Mouse (Mus musculus) kidney, postnatal 0 days (tissue): ENCODE results near the gene Khdrbs1. TPM values are rescaled to one million over a fixed set of nuclear protein-coding genes. Genes with fewer than 3 reads are reported as not detected.

Experiments used
- ATAC-seq: fragments of 200-750 bp; cut with Nextera tagmentation; replicated peaks from 2 replicates; pipeline ENCODE4 v1.8.0; 2017; ENCODE audit warnings: low read depth, moderate number of reproducible peaks, moderate TSS enrichment, moderate library complexity; ENCODE audit not compliant: low FRiP score
- DNase-seq: peaks from one replicate; pipeline ENCODE4 v3.0.0-alpha.2; 2016; ENCODE audit warnings: low spot score
- H3K27ac ChIP-seq: fragments of 300-500 bp; sonication (generic); 2 replicates; pipeline ENCODE4 v1.5.1; 2014; ENCODE audit warnings: mild to moderate bottlenecking
- H3K27me3 ChIP-seq: fragments of 300-500 bp; sonication (generic); 2 replicates; pipeline ENCODE4 v1.6.1; 2014; ENCODE audit warnings: low read length, mixed read lengths; ENCODE audit not compliant: insufficient read depth
- H3K36me3 ChIP-seq: fragments of 300-500 bp; sonication (generic); 2 replicates; pipeline ENCODE4 v1.6.1; 2014; ENCODE audit warnings: low read length, mixed read lengths; ENCODE audit not compliant: insufficient read depth
- H3K4me1 ChIP-seq: fragments of 300-500 bp; sonication (generic); replicated peaks from 2 replicates; pipeline ENCODE4 v1.6.1; 2014; ENCODE audit warnings: antibody characterized with exemption, low read length, mixed read lengths; ENCODE audit not compliant: insufficient read depth
- H3K4me2 ChIP-seq: fragments of 300-500 bp; sonication (generic); 2 replicates; pipeline ENCODE4 v1.6.1; 2014; ENCODE audit warnings: mild to moderate bottlenecking, low read length, moderate library complexity, mixed read lengths
- H3K4me3 ChIP-seq: fragments of 300-500 bp; sonication (generic); replicated peaks from 2 replicates; pipeline ENCODE4 v1.5.1; 2014; ENCODE audit warnings: low read depth, low read length
- H3K9ac ChIP-seq: fragments of 300-500 bp; sonication (generic); 2 replicates; pipeline ENCODE4 v1.6.1; 2014; ENCODE audit warnings: low read depth, low read length
- H3K9me3 ChIP-seq: fragments of 300-500 bp; sonication (generic); replicated peaks from 2 replicates; pipeline ENCODE4 v1.6.1; 2016; ENCODE audit warnings: low read length, inconsistent platforms, mixed read lengths
- CTCF ChIP-seq: IDR thresholded peaks from 2 replicates; pipeline ENCODE4 v1.5.1; 2016; ENCODE audit warnings: antibody characterized with exemption, low read depth, mild to moderate bottlenecking, moderate library complexity
- WGBS: fragments of 180-500 bp; shearing (Covaris S2); extraction: QIAGEN DNeasy Blood & Tissue Kit; methylation state at CpG from one replicate; pipeline ENCODE4 v1.1.7; 2014; 5-methylcytosine and 5-hydroxymethylcytosine counted together
- polyA plus RNA-seq: library from polyadenylated mRNA; unstranded; fragments of >200 nt; fragmentation: Nextera tagmentation; extraction: Ambion mirVana; gene quantifications from 2 replicates; pipeline ENCODE4 v1.2.1, GENCODE M21; 2015

Khdrbs1 gene
- polyA plus RNA-seq, 1 experiment from 2014 or later: 86.4 TPM

DNA sequence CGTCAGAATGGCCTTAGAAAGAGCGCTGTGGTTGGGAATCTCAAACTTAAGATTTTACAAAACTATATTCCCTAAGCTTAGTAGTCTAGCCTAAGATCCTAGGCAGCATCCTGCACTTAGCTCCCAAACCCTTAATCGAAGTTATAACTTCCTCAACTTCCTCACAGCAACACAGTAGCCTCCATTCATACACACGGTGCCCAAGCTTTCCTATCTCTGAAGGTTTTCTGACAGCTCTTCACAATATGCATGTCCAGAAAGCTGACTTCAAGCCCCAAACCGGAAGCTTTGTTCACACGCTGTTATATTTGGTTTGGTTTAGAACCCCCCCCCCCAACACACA lies 46.3 kb downstream of the Khdrbs1 start:
- peak overlapping the region; percentile 85 for H3K27ac ChIP-seq
- WGBS: 16% methylated on average over 6 of the region's 6 CpGs

DNA sequence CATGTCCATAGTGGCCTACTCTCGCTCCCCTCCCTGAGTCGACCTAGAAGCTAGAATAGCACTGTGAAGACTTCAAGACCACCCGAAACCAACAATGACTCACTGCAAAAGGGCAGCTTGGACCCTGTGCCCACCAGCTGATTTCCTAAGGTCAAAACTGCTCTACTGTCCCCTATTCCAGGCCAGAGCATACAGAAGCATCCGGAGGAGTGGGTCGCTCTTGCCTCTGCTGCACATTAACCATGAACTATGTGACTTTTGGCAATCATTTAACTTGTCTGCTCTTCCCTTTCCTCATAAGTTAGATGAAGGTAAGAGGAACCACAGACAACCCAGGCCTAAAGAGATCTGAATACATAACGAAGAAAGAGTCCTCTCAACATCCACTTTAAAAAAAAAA lies 57.6 kb downstream of the Khdrbs1 start:
- DNase-seq: no peak
- peak; percentile 15 for ATAC-seq
- 79% methylated on average over 6 of the region's 6 CpGs for WGBS
- no peaks in the 10 kb centered on the region for H3K27me3 ChIP-seq
- 0 out of 2 replicates have a peak overlapping the region, but pooled peaks have one; percentile 8 for H3K9ac ChIP-seq
- no peaks in the 10 kb centered on the region for H3K4me1 ChIP-seq
- H3K27ac ChIP-seq: peak overlapping the region; percentile 88
- no peaks in the 10 kb centered on the region for H3K9me3 ChIP-seq
- H3K4me2 ChIP-seq: peak overlapping the region; percentile 35
- peaks cover 52% of the 10 kb centered on the region for H3K36me3 ChIP-seq
- no peak overlapping the region for H3K4me3 ChIP-seq
- TF ChIP-seq CTCF: no peak

More for the DNA sequence above, 46.3 kb downstream of the Khdrbs1 start:
- H3K9me3 ChIP-seq: no peaks in the 10 kb centered on the region
- H3K27me3 ChIP-seq: no peaks in the 10 kb centered on the region
- H3K36me3 ChIP-seq: peaks cover 27% of the 10 kb centered on the region
- peak overlapping the region; percentile 70 for H3K4me2 ChIP-seq
- TF ChIP-seq CTCF: no peak
- H3K4me1 ChIP-seq: 0 out of 2 replicates have a peak, but pooled peaks cover 6% of the 10 kb centered on the region
- DNase-seq (no peak), ATAC-seq (no peak)
- peak overlapping the region; percentile 83 for H3K4me3 ChIP-seq
- H3K9ac ChIP-seq: peak overlapping the region; percentile 70

DNA sequence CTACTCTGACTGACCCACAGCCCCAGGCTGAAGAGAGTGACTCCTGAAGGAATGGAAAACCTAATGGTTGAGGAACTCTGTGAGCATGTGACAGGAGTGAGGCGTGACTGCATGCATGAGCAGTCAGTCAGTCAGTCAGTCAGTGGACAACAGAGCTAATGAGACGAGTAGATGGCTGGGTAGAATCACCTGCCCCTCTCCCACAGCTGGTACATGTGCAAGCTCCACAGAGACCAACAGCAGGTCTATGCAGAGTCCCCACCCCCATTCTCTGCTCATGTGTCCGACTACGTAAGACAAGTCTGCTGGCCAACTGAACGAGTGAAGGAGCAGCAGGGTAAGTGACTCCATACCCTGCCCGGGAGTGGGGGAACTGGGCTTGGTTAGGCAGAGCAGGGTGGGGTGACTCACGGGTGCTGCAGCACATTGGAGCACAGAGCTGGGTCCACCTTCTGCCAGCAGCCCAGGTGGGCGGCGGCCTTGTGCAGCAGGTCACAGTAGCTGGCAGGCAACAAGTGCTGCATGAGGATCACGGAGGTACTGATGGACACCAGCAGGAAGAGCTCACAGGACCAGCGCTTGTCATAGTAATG lies 58.1 kb downstream of the Khdrbs1 start:
- peak overlapping the region; percentile 88 for H3K27ac ChIP-seq
- peak; percentile 95 for ATAC-seq
- H3K36me3 ChIP-seq: peaks cover 49% of the 10 kb centered on the region
- WGBS: 56% methylated on average over 11 of the region's 11 CpGs
- DNase-seq: peak; percentile 48
- TF ChIP-seq CTCF: no peak
- H3K27me3 ChIP-seq: no peaks in the 10 kb centered on the region
- H3K9me3 ChIP-seq: no peaks in the 10 kb centered on the region
- H3K4me2 ChIP-seq: peak overlapping the region; percentile 35
- no peak overlapping the region for H3K4me3 ChIP-seq
- 0 out of 2 replicates have a peak overlapping the region, but pooled peaks have one; percentile 8 for H3K9ac ChIP-seq
- H3K4me1 ChIP-seq: no peaks in the 10 kb centered on the region

DNA sequence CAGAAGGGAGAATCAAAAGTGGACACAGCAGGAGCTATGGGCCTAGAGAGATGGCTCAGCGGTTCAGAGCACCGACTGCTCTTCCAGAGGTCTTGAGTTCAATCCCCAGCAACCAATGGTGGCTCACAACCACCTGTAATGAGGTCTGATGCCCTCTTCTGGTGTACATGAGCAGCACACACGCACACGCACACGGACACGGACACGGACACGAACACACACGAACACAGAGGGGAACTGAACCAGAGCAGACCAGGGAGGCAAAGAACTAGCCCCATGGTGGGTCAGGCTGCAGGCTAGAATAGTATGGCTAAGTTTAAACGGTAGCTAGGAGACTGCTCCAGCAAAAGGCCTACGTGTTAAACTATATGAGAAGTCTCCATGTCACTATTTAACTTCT lies 60.3 kb downstream of the Khdrbs1 start:
- ATAC-seq (no peak), DNase-seq (no peak)
- Histone ChIP-seq H3K4me3 (no peak overlapping the region), H3K27ac (peak overlapping the region; percentile 60; the same call in 1 of the 2 replicates), H3K9me3 (no peaks in the 10 kb centered on the region), H3K4me1 (no peaks in the 10 kb centered on the region), H3K27me3 (no peaks in the 10 kb centered on the region), H3K36me3 (peaks cover 54% of the 10 kb centered on the region), H3K4me2 (no peak overlapping the region), H3K9ac (no peak overlapping the region)
- TF ChIP-seq CTCF: peak; percentile 25; the same call in 1 of the 2 replicates
- WGBS: 90% methylated on average over 11 of the region's 11 CpGs

DNA sequence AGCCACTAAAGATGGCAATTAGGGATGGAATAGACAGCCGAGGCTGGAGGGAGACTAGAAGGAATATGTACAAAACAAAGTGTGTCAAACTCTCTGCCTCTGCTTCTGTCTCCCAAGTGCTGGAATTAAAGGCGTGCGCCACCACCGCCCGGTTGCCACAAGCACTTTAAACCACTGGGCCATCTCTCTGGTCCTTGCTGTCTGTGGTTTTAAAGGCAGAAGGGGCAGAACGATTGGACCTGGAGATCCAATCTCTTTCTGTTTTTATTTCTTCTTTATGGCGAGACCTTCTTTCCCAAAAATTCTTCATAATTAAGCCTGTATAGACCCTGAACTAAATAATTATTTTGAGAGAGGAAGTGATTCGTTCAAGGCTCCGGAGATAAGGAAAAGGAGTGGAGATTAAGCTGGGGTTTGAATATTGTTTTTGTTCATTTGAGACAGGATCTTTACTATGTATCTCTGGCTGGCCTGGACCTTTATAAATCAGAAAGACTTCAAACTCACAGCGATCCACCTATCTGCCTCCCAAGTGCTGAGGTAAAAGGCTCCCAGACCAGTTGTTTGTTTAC lies 69.1 kb downstream of the Khdrbs1 start:
- Histone ChIP-seq H3K36me3 (peaks cover 13% of the 10 kb centered on the region; the same call in 1 of the 2 replicates), H3K4me1 (peaks cover 7% of the 10 kb centered on the region), H3K9ac (peak overlapping the region; percentile 89), H3K4me2 (peak overlapping the region; percentile 92), H3K27ac (peak overlapping the region; percentile 98), H3K9me3 (no peaks in the 10 kb centered on the region), H3K4me3 (peak overlapping the region; percentile 91), H3K27me3 (no peaks in the 10 kb centered on the region)
- no peak for TF ChIP-seq CTCF
- no peak for DNase-seq
- ATAC-seq: no peak
- WGBS: 1% methylated on average over 10 of the region's 10 CpGs

DNA sequence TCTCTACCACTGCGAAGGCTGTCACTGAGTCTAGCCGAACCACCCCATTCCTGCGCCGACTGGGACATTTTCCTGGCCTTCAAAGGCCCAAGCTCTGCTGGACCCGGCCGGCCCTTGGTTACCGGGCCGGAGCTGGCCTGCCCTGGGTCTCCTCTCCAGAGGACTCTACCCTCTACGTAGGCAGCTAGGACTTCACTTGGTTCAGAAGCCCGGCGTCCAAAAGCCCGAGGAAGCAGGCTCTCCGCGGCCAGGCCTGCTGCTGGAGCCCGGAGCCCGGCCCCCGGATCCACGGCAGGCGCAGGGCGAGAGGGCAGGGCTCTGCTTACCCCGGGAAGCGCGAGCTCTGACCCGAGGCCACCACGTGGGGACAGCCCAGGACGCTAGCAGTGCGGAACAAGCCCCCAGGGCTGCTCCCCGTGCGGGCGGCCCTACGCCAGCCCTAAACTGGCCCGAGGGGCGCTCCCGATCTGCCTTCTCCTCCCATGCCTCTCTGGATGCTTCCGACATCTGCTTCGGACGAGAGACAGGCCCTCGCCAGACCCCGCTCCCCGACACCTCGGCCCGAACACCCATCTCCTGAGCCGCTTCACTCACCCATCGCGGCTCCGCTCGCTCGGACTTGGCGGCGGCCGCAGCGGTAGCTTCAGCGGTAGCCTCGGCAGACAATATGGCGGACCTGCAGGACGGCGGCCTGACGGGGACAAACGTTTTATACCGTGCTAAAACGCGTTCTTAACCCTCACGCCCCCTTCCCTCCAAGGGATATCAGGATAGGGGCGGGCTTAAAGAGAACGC lies 69.8 kb downstream of the Khdrbs1 start, which contains the start of gene Kpna6:
Kpna6 (minus strand) TSS at position 685 of the 795 bp plus-strand sequence.
- peaks cover 9% of the 10 kb centered on the region; the same call in 1 of the 2 replicates for H3K36me3 ChIP-seq
- no peaks in the 10 kb centered on the region for H3K9me3 ChIP-seq
- peak within 1 kb of the TSS; percentile 98 for H3K27ac ChIP-seq
- peak within 1 kb of the TSS; percentile 92 for H3K4me2 ChIP-seq
- WGBS: under 1% methylated on average over 64 of the region's 65 CpGs
- DNase-seq (peak; percentile 97), ATAC-seq (peak; percentile 90)
- peak within 1 kb of the TSS; percentile 91 for H3K4me3 ChIP-seq
- no peaks in the 10 kb centered on the region for H3K27me3 ChIP-seq
- H3K9ac ChIP-seq: peak within 1 kb of the TSS; percentile 89
- H3K4me1 ChIP-seq: peaks cover 7% of the 10 kb centered on the region
- peak; percentile 29; the same call in 1 of the 2 replicates for TF ChIP-seq CTCF
